8 mouse cellular contexts compared by ENCODE assay signal in genomic region chr15:80258240-80259170, GRCm38 (mm10). TPM values are rescaled to one million over a fixed set of nuclear protein-coding genes. Genes with fewer than 3 reads are reported as not detected.
DNase-seq lines count a peak whose midpoint lies in the region; ATAC-seq lines count a peak whose summit lies in the region.

No protein-coding gene starts in this region.

- peak; percentile 44 to 74 for DNase-seq in adrenal gland, adult (ENCODE audit: inconsistent age in 2 of 2, low spot score in 1 of 2)
- DNase-seq in adrenal gland, postnatal 4 days (ENCODE audit: low spot score in 2 of 2), result no peak
- peak; percentile 32 for DNase-seq in urinary bladder, postnatal 25 days (ENCODE audit: low spot score)
- DNase-seq in urinary bladder, adult 18-20 months (ENCODE audit: low spot score in 2 of 2), result no peak
- DNase-seq in heart, postnatal 4 days, result peak; percentile 51
- DNase-seq in yolk sac, embryonic 10.5 days (ENCODE audit: low spot score), result peak; percentile 74
- DNase-seq in left cerebral cortex, postnatal 36 days (ENCODE audit: low spot score in 2 of 2), result no peak

- ATAC-seq in megakaryocyte progenitor cell, adult 5-6 weeks (replicated peaks; ENCODE audit: poor library complexity), result 0 out of 2 replicates have a peak, but pooled peaks have one; percentile 15

- intact Hi-C loops in left cerebral cortex, postnatal 36 days (cut with DNase I), result no loop called here

RNA-seq across cellular contexts. Expression of gene Atf4, which starts 3.5 kb away (rescaled TPM):
- total RNA-seq in adrenal gland, postnatal 4 days (2021), result 100 to 1,000 TPM; 145 to 157 TPM
- total RNA-seq in heart, postnatal 4 days (2021), result 100 to 1,000 TPM; 119 to 131 TPM
- total RNA-seq in megakaryocyte progenitor cell, adult 5-6 weeks (2015), result 218 and 306 TPM in 2 replicates
- 305 and 370 TPM in 2 replicates for total RNA-seq in megakaryocyte progenitor cell, adult 5-6 weeks (2017)
- 100 to 1,000 TPM in 1 of 2 experiments, 10 to 100 TPM in 1; 99.7 to 113 TPM for total RNA-seq in left cerebral cortex, postnatal 36 days (2021)

RNA-seq across cellular contexts. Expression of gene Rps19bp1, which starts 5.6 kb away (rescaled TPM):
- total RNA-seq in adrenal gland, postnatal 4 days (2021), result 10 to 100 TPM; 35.7 to 41.1 TPM
- total RNA-seq in heart, postnatal 4 days (2021), result 10 to 100 TPM; 26.1 to 27.2 TPM
- total RNA-seq in megakaryocyte progenitor cell, adult 5-6 weeks (2015), result 65.0 and 68.9 TPM in 2 replicates
- 19.5 and 43.8 TPM in 2 replicates for total RNA-seq in megakaryocyte progenitor cell, adult 5-6 weeks (2017)
- 10 to 100 TPM; 40.9 to 41.1 TPM for total RNA-seq in left cerebral cortex, postnatal 36 days (2021)

RNA-seq across cellular contexts. Expression of gene AC140267.1, which starts 22.9 kb away (rescaled TPM):
- total RNA-seq in adrenal gland, postnatal 4 days (2021), result 1 to 10 TPM; 7.3 to 8.9 TPM
- total RNA-seq in heart, postnatal 4 days (2021), result 10 to 100 TPM; 20.3 to 24.3 TPM
- total RNA-seq in megakaryocyte progenitor cell, adult 5-6 weeks (2015), result 1.6 and 8.0 TPM in 2 replicates
- total RNA-seq in megakaryocyte progenitor cell, adult 5-6 weeks (2017), result not detected in 2 replicates
- 10 to 100 TPM; 13.7 to 17.3 TPM for total RNA-seq in left cerebral cortex, postnatal 36 days (2021)

RNA-seq across cellular contexts. Expression of gene Mief1, which starts 24.7 kb away (rescaled TPM):
- 10 to 100 TPM; 41.9 to 46.6 TPM for total RNA-seq in adrenal gland, postnatal 4 days (2021)
- total RNA-seq in heart, postnatal 4 days (2021), result 10 to 100 TPM; 38.0 to 38.3 TPM
- 18.0 and 18.2 TPM in 2 replicates for total RNA-seq in megakaryocyte progenitor cell, adult 5-6 weeks (2015)
- total RNA-seq in megakaryocyte progenitor cell, adult 5-6 weeks (2017), result 21.4 and 25.7 TPM in 2 replicates
- total RNA-seq in left cerebral cortex, postnatal 36 days (2021), result 10 to 100 TPM; 32.4 to 33.7 TPM

RNA-seq across cellular contexts. Expression of gene Cacna1i, which starts 28.5 kb away (rescaled TPM):
- 1 to 10 TPM; 1.2 to 1.3 TPM for total RNA-seq in adrenal gland, postnatal 4 days (2021)
- under 1 TPM in 1 of 2 experiments, not detected in 1; 0.05 TPM for total RNA-seq in heart, postnatal 4 days (2021)
- total RNA-seq in megakaryocyte progenitor cell, adult 5-6 weeks (2015), result not detected in 2 replicates
- not detected in 2 replicates for total RNA-seq in megakaryocyte progenitor cell, adult 5-6 weeks (2017)
- 10 to 100 TPM; 73.2 to 73.7 TPM for total RNA-seq in left cerebral cortex, postnatal 36 days (2021)

Comparison
In these comparisons a context has a peak if more than half of its experiments do, and no peak if none do; other contexts are left out.
1. DNase-seq: peak in adrenal gland, adult (2 of 2), urinary bladder, postnatal 25 days (single experiment), heart, postnatal 4 days (single experiment) and yolk sac, embryonic 10.5 days (single experiment); none in adrenal gland, postnatal 4 days (0 of 2), urinary bladder, adult 18-20 months (0 of 2) and left cerebral cortex, postnatal 36 days (0 of 2).